Mouse (Mus musculus) hindbrain, embryonic 16.5 days (tissue): Measurements from ENCODE around the gene Mipep. TPM values are rescaled to one million over a fixed set of nuclear protein-coding genes. Genes with fewer than 3 reads are reported as not detected.
A peak's percentile ranks its signal among the peaks of the same experiment; 100 is the strongest.

ENCODE experiments used
- ATAC-seq: fragments of 200-750 bp; cut with Nextera tagmentation; 2 replicates; pipeline ENCODE4 v1.8.0; 2017; ENCODE audit warnings: moderate TSS enrichment, moderate library complexity
- H3K27ac ChIP-seq: fragments of 300-500 bp; sonication (generic); 2 replicates; pipeline ENCODE4 v1.5.1; 2014; ENCODE audit warnings: low read depth, mild to moderate bottlenecking, control low read depth, low read length, moderate library complexity
- H3K27me3 ChIP-seq: fragments of 300-500 bp; sonication (generic); replicated peaks from 2 replicates; pipeline ENCODE4 v1.6.1; 2014; ENCODE audit warnings: low read length; ENCODE audit not compliant: control insufficient read depth, insufficient read depth
- H3K36me3 ChIP-seq: fragments of 300-500 bp; sonication (generic); 2 replicates; pipeline ENCODE4 v1.6.1; 2014; ENCODE audit warnings: mild to moderate bottlenecking, low read length, moderate library complexity, mixed read lengths; ENCODE audit not compliant: control insufficient read depth, insufficient read depth
- H3K4me1 ChIP-seq: fragments of 300-500 bp; sonication (generic); 2 replicates; pipeline ENCODE4 v1.6.1; 2014; ENCODE audit warnings: low read depth, low read length; ENCODE audit not compliant: control insufficient read depth, insufficient read depth
- H3K4me2 ChIP-seq: fragments of 300-500 bp; sonication (generic); 2 replicates; pipeline ENCODE4 v1.6.1; 2014; ENCODE audit warnings: mild to moderate bottlenecking, low read length, control low read depth, moderate library complexity
- H3K4me3 ChIP-seq: fragments of 300-500 bp; sonication (generic); 2 replicates; pipeline ENCODE4 v1.5.1; 2014; ENCODE audit warnings: mild to moderate bottlenecking, low read length, control low read depth, moderate library complexity
- H3K9ac ChIP-seq: fragments of 300-500 bp; sonication (generic); 2 replicates; pipeline ENCODE4 v1.6.1; 2014; ENCODE audit warnings: low read depth, mild to moderate bottlenecking, control low read depth, low read length, moderate library complexity
- H3K9me3 ChIP-seq: fragments of 300-500 bp; sonication (generic); 2 replicates; pipeline ENCODE4 v1.6.1; 2014; ENCODE audit warnings: mild to moderate bottlenecking, low read length, moderate library complexity; ENCODE audit not compliant: control insufficient read depth
- WGBS: fragments of 180-500 bp; shearing (Covaris S2); extraction: QIAGEN DNeasy Blood & Tissue Kit; methylation state at CpG from one replicate; pipeline ENCODE4 v1.1.7; 2014; 5-methylcytosine and 5-hydroxymethylcytosine counted together
- polyA plus RNA-seq: library from polyadenylated mRNA; unstranded; fragments of >200 nt; fragmentation: Nextera tagmentation; extraction: Ambion mirVana; gene quantifications from 2 replicates; pipeline ENCODE4 v1.2.1, GENCODE M21; 2015

The Mipep gene
- polyA plus RNA-seq, 1 experiment from 2014 or later = 20.8 TPM

DNA sequence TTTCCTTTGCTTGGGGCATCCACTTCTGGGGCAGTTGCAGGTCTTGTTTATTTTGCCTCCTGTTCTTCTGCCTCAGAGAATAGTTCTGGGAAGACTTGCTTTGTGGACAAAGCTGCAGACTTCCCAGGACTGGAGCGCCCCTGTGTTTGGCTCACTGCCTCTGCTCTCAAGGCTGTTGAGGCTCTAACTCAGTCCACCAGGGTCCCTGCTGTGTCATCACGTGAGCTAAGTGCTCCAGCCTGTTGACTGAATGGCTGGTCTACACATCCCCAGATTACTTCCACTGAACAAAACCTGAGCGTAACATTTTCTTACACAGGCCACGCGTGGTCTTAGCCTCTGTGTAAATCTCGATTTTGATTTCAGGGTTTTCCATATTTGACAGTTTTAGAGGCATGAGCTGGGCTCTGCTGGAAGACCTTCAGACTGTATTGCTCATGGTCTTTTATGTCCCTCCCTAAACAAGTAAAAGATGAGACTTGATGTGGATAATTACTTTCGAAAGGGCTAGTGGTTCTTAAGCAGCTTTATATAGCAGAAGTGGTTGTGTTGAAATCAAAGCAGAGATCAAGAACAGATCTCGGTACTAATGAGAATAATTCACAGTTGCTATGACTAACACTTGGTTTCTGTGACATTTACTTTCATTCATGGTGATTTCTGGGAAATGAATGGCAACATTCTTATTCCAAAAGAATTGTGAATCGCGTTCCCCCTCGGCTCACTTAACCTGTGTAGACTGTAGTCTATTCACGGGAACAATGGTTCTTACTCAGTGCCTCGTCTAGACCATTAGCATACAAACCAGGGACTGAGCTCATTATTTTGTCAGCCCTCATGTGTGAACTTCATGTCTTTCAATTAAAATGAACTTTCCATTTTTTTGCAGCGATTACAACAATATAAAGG lies 31.2 kb upstream of the Mipep start:
- Histone ChIP-seq H3K9ac (no peak overlapping the region), H3K9me3 (no peaks in the 10 kb centered on the region), H3K27me3 (no peaks in the 10 kb centered on the region), H3K36me3 (peaks cover 3% of the 10 kb centered on the region; the same call in 1 of the 2 replicates), H3K4me1 (no peaks in the 10 kb centered on the region), H3K4me3 (no peak overlapping the region), H3K4me2 (no peak overlapping the region; the same call in 1 of the 2 replicates), H3K27ac (no peak overlapping the region; the same call in 1 of the 2 replicates)
- ATAC-seq = peak; percentile 68
- WGBS = 52% methylated on average over 14 of the region's 14 CpGs

DNA sequence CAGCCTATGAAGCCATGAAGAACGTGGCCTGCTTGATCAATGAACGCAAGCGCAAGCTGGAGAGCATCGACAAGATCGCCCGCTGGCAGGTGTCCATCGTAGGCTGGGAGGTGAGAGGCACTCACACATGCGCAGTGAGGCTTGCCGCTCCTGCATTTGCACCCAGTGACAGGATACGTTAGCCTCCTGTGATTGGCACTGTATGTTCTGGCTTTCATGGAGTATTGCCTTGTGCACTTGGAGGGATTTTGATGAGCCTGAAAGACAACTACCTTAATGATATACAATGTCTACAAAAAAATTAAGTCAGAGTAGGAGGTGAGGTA lies 30.6 kb upstream of the Mipep start:
- Histone ChIP-seq H3K4me1 (no peaks in the 10 kb centered on the region), H3K9ac (no peak overlapping the region), H3K36me3 (peaks cover 6% of the 10 kb centered on the region; the same call in 1 of the 2 replicates), H3K27ac (no peak overlapping the region; the same call in 1 of the 2 replicates), H3K4me3 (no peak overlapping the region), H3K9me3 (no peaks in the 10 kb centered on the region), H3K27me3 (no peaks in the 10 kb centered on the region), H3K4me2 (no peak overlapping the region; the same call in 1 of the 2 replicates)
- WGBS = 54% methylated on average over 10 of the region's 10 CpGs
- no peak for ATAC-seq

DNA sequence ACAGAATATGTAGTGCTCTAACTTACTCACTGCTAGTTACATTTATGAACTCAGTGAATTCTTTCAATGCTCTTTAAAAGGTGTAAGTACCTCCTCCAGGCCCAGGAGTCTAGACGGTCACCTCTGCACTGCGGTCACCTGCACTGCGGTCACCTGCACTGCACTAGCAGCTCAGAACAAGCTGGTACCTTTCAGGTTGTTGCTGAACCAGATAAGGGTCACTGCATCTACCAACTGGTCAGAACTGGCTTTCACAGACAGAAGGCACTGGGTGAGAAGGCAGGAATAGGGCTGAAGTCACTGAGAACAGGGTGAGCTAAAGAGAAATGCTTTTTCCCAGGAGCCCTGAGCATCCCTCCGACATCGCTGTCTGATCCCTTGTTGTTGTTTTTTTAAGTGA lies 29.7 kb upstream of the Mipep start:
- H3K4me3 ChIP-seq = no peak overlapping the region

DNA sequence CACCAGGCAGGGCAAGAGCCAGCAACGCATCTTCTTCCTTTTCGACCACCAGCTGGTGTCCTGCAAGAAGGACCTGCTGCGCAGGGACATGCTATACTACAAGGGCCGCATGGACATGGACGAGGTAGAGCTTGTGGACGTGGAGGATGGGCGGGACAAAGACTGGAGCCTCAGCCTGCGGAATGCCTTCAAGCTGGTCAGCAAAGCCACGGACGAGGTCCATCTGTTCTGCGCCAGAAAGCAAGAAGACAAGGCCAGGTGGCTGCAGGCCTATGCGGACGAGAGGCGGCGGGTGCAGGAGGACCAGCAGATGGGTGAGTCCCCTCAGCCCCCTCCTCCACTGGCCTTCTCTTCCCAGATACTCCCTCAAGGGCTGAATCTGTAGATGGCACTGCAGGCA lies 28.1 kb upstream of the Mipep start:
- H3K4me3 ChIP-seq = no peak overlapping the region
- no peak overlapping the region; the same call in 1 of the 2 replicates for H3K27ac ChIP-seq
- no peak overlapping the region for H3K4me2 ChIP-seq
- no peaks in the 10 kb centered on the region for H3K9me3 ChIP-seq
- 89% methylated on average over 15 of the region's 15 CpGs for WGBS
- H3K4me1 ChIP-seq = no peaks in the 10 kb centered on the region
- H3K27me3 ChIP-seq = no peaks in the 10 kb centered on the region
- peaks cover 6% of the 10 kb centered on the region; the same call in 1 of the 2 replicates for H3K36me3 ChIP-seq
- H3K9ac ChIP-seq = no peak overlapping the region
- ATAC-seq = peak; percentile 34; the same call in 1 of the 2 replicates

More for the DNA sequence above, 29.7 kb upstream of the Mipep start:
- Histone ChIP-seq H3K9me3 (no peaks in the 10 kb centered on the region), H3K4me1 (no peaks in the 10 kb centered on the region), H3K4me2 (no peak overlapping the region), H3K27ac (no peak overlapping the region), H3K9ac (no peak overlapping the region), H3K36me3 (peaks cover 6% of the 10 kb centered on the region; the same call in 1 of the 2 replicates), H3K27me3 (no peaks in the 10 kb centered on the region)
- no peak for ATAC-seq
- WGBS = 95% methylated on average over 5 of the region's 5 CpGs

DNA sequence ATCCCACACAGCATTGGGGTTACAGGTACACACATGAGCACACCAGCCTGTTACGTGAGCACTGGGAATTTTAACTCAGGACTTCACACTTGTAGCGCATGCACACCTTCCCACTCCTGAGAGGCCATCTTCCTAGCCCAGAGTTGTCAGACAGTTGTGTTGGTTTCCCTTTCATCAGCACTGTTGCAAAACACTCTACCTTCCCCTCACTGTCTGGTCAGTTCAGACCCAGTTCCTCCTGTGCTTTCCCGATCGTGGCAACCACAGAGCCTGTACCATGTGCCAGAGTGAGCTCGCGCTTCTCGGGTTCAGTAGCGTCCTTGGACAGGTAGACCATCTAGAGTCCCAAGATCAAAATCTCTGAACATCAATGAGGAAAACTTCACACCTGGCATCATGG lies 27.1 kb upstream of the Mipep start:
- Histone ChIP-seq H3K4me1 (no peaks in the 10 kb centered on the region), H3K36me3 (peaks cover 6% of the 10 kb centered on the region; the same call in 1 of the 2 replicates), H3K27ac (no peak overlapping the region), H3K9ac (no peak overlapping the region), H3K27me3 (no peaks in the 10 kb centered on the region), H3K4me3 (no peak overlapping the region), H3K9me3 (no peaks in the 10 kb centered on the region), H3K4me2 (no peak overlapping the region)
- WGBS = 95% methylated on average over 8 of the region's 8 CpGs
- ATAC-seq = no peak

DNA sequence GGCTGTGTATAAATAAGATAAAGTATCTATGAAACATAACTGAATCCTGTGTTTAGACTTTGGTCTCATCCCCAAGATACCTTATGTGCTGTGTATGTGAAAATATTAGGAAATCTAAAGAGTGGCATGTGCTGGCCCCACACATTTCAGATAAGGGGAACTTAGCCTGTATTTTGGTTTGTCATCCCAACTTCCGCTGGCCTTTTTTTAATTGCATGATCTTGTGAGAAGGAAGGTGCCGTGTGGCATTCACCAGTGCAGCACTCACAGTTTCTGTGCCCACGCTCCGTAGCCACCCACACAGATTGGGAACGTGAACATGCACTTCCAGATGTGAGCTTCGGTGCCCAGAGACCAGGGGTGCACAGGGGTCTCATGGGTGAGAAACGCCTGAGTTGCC lies 26.7 kb upstream of the Mipep start:
- Histone ChIP-seq H3K9me3 (no peaks in the 10 kb centered on the region), H3K4me3 (no peak overlapping the region), H3K27me3 (no peaks in the 10 kb centered on the region), H3K36me3 (peaks cover 6% of the 10 kb centered on the region; the same call in 1 of the 2 replicates), H3K9ac (no peak overlapping the region), H3K27ac (no peak overlapping the region), H3K4me1 (no peaks in the 10 kb centered on the region), H3K4me2 (no peak overlapping the region)
- no peak for ATAC-seq
- WGBS = 92% methylated on average over 7 of the region's 7 CpGs

DNA sequence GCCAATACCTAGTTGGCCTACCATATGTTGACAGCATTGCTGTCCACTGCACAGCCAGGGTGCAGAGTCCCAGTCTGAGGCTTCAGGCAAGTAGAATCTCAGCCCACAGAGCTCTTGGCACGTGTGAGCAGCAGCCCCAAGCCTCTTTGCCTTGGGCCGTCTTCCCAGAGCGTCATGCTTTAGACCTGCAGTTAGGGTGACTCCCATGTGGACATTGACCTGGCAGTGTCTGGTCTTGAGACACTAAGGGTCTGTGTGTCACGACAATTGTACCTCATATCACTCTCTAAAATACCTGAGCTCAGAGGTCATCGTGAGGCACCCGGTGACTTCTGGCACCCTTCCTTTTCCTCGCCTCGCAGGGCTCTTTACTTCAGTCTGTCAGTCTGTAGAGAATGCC lies 25.3 kb upstream of the Mipep start:
- no peaks in the 10 kb centered on the region for H3K27me3 ChIP-seq
- H3K4me1 ChIP-seq = no peaks in the 10 kb centered on the region
- H3K4me2 ChIP-seq = no peak overlapping the region
- peaks cover 6% of the 10 kb centered on the region; the same call in 1 of the 2 replicates for H3K36me3 ChIP-seq
- H3K9me3 ChIP-seq = no peaks in the 10 kb centered on the region
- no peak overlapping the region for H3K9ac ChIP-seq
- H3K4me3 ChIP-seq = no peak overlapping the region
- WGBS = 96% methylated on average over 8 of the region's 8 CpGs
- no peak for ATAC-seq
- no peak overlapping the region for H3K27ac ChIP-seq

DNA sequence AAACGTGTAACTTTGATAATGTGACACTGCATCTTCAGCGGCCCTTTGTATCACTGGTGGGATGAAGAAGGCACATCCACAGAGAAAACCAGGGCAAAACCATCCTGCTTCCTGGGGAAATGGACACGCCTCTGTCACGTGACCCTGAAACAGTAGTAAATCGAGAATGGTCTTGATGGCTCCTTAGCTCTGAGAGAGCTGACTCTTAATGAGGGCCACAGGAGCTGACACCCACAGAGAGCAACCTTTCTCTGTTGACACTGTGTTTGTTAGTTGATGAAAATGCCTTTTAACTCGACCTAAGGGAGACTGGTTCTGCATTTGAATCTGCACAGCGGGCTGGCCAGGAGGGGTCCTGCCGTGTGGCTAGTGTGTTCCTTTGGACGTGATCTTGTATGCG lies 22.6 kb upstream of the Mipep start:
- 63% methylated on average over 10 of the region's 10 CpGs for WGBS
- Histone ChIP-seq H3K4me2 (no peak overlapping the region), H3K27ac (no peak overlapping the region), H3K36me3 (peaks cover 6% of the 10 kb centered on the region; the same call in 1 of the 2 replicates), H3K9ac (no peak overlapping the region), H3K9me3 (no peaks in the 10 kb centered on the region), H3K4me1 (no peaks in the 10 kb centered on the region), H3K27me3 (no peaks in the 10 kb centered on the region), H3K4me3 (no peak overlapping the region)
- ATAC-seq = no peak

DNA sequence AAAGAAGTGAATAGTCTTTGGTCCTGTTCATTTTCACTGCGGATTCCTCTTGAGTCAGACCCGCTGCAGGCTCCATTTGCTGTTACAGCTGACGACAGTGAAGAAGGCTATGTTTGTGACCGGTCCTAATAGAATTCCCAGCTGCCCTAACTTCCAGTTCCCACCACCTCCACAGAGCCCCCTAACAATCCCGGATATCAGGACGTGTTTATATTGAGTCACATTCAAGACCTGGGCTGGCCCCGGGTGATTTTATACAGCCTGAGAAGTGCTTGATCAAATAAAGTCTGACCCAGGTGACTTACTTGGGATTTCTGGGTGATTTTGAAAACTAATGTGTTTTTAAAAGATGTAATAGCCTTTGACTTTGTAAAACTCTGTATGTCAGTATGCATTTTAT lies 21.6 kb upstream of the Mipep start:
- 79% methylated on average over 7 of the region's 7 CpGs for WGBS
- Histone ChIP-seq H3K9ac (no peak overlapping the region), H3K27ac (no peak overlapping the region), H3K4me1 (no peaks in the 10 kb centered on the region), H3K4me3 (no peak overlapping the region), H3K9me3 (no peaks in the 10 kb centered on the region), H3K4me2 (no peak overlapping the region), H3K36me3 (0 out of 2 replicates have a peak, but pooled peaks cover 3% of the 10 kb centered on the region), H3K27me3 (no peaks in the 10 kb centered on the region)
- no peak for ATAC-seq
